Mouse (Mus musculus): ENCODE measurements at regions not wholly inside any gene's neighbourhood (a gene's known extent, or its start where the extent isn't known, plus 50 kb on each side); places are given as distances from the start of the nearest gene placed in this dataset.

GRCm38 (mm10) chr3:28183061-28183762, 79.8 kb upstream of the Tnik start:
- H3K4me3 ChIP-seq, result no peak overlapping the region
- ATAC-seq (ENCODE audit: extremely low read depth, insufficient number of reproducible peaks, low FRiP score, low TSS enrichment), result no peak
- H3K9me3 ChIP-seq, result no peaks in the 10 kb centered on the region
- no peaks in the 10 kb centered on the region for H3K36me3 ChIP-seq
- no peak overlapping the region for H3K9ac ChIP-seq
- H3K27me3 ChIP-seq (replicated peaks), result no peaks in the 10 kb centered on the region
- no peak overlapping the region for H3K27ac ChIP-seq (replicated peaks)
- 0 out of 2 replicates have a peak, but pooled peaks cover 4% of the 10 kb centered on the region for H3K4me1 ChIP-seq
- 69% methylated on average over 5 of the region's 5 CpGs for WGBS
- no peak overlapping the region for H3K4me2 ChIP-seq

- no peaks in the 10 kb centered on the region for H3K36me3 ChIP-seq
- H3K27me3 ChIP-seq (replicated peaks), result no peaks in the 10 kb centered on the region
- no peak overlapping the region for H3K9ac ChIP-seq
- ATAC-seq (ENCODE audit: extremely low read depth, insufficient number of reproducible peaks, low FRiP score, low TSS enrichment), result no peak
- no peak overlapping the region for H3K4me3 ChIP-seq
- H3K9me3 ChIP-seq, result no peaks in the 10 kb centered on the region
- no peak overlapping the region for H3K4me2 ChIP-seq
- WGBS, result 38% methylated on average over 1 of the region's 1 CpGs
- no peak overlapping the region for H3K27ac ChIP-seq (replicated peaks)
- H3K4me1 ChIP-seq, result peaks cover 18% of the 10 kb centered on the region
Observed at GRCm38 (mm10) chr3:28185518-28185917, 77.5 kb upstream of the Tnik start.

GRCm38 (mm10) chr3:28185918-28186317, 77.1 kb upstream of the Tnik start:
- Histone ChIP-seq H3K27ac (replicated peaks) (no peak overlapping the region), H3K36me3 (no peaks in the 10 kb centered on the region), H3K9ac (no peak overlapping the region), H3K9me3 (no peaks in the 10 kb centered on the region), H3K4me1 (peaks cover 18% of the 10 kb centered on the region), H3K27me3 (replicated peaks) (no peaks in the 10 kb centered on the region), H3K4me2 (no peak overlapping the region), H3K4me3 (no peak overlapping the region)
- WGBS, result 40% methylated on average over 2 of the region's 2 CpGs
- ATAC-seq (ENCODE audit: extremely low read depth, insufficient number of reproducible peaks, low FRiP score, low TSS enrichment), result no peak

- no peaks in the 10 kb centered on the region for H3K36me3 ChIP-seq
- 48% methylated on average over 2 of the region's 2 CpGs for WGBS
- H3K4me1 ChIP-seq, result peaks cover 17% of the 10 kb centered on the region
- H3K9me3 ChIP-seq, result no peaks in the 10 kb centered on the region
- no peak overlapping the region for H3K4me3 ChIP-seq
- no peaks in the 10 kb centered on the region for H3K27me3 ChIP-seq (replicated peaks)
- no peak overlapping the region for H3K27ac ChIP-seq (replicated peaks)
- no peak overlapping the region for H3K9ac ChIP-seq
- H3K4me2 ChIP-seq, result no peak overlapping the region
- no peak for ATAC-seq (ENCODE audit: extremely low read depth, insufficient number of reproducible peaks, low FRiP score, low TSS enrichment)
Observed at GRCm38 (mm10) chr3:28189371-28189770, 73.6 kb upstream of the Tnik start.

- WGBS, result 39% methylated on average over 6 of the region's 6 CpGs
- no peak overlapping the region for H3K27ac ChIP-seq (replicated peaks)
- peak; percentile 51; the same call in 1 of the 2 replicates for ATAC-seq (ENCODE audit: extremely low read depth, insufficient number of reproducible peaks, low FRiP score, low TSS enrichment)
- no peak overlapping the region for H3K4me3 ChIP-seq
- H3K9me3 ChIP-seq, result no peaks in the 10 kb centered on the region
- H3K4me2 ChIP-seq, result no peak overlapping the region
- peaks cover 20% of the 10 kb centered on the region for H3K4me1 ChIP-seq
- H3K27me3 ChIP-seq (replicated peaks), result no peaks in the 10 kb centered on the region
- no peak overlapping the region for H3K9ac ChIP-seq
- H3K36me3 ChIP-seq, result no peaks in the 10 kb centered on the region
Observed at GRCm38 (mm10) chr3:28190243-28190642, 72.8 kb upstream of the Tnik start.

- H3K36me3 ChIP-seq, result no peaks in the 10 kb centered on the region
- ATAC-seq (ENCODE audit: extremely low read depth, insufficient number of reproducible peaks, low FRiP score, low TSS enrichment), result no peak
- 27% methylated on average over 4 of the region's 4 CpGs for WGBS
Observed at GRCm38 (mm10) chr3:28194388-28194970, 68.5 kb upstream of the Tnik start.

GRCm38 (mm10) chr3:28196786-28197185, 66.2 kb upstream of the Tnik start:
- Histone ChIP-seq H3K4me3 (no peak overlapping the region), H3K4me1 (peaks cover 17% of the 10 kb centered on the region), H3K27me3 (replicated peaks) (no peaks in the 10 kb centered on the region), H3K9ac (no peak overlapping the region), H3K27ac (replicated peaks) (no peak overlapping the region), H3K9me3 (peaks cover 5% of the 10 kb centered on the region; the same call in 1 of the 2 replicates), H3K36me3 (no peaks in the 10 kb centered on the region), H3K4me2 (no peak overlapping the region)
- ATAC-seq (ENCODE audit: extremely low read depth, insufficient number of reproducible peaks, low FRiP score, low TSS enrichment), result no peak
- WGBS, result 38% methylated on average over 1 of the region's 1 CpGs

More at GRCm38 (mm10) chr3:28194388-28194970, 68.5 kb upstream of the Tnik start:
- Histone ChIP-seq H3K27me3 (replicated peaks) (no peaks in the 10 kb centered on the region), H3K4me2 (no peak overlapping the region), H3K27ac (replicated peaks) (no peak overlapping the region), H3K9me3 (peaks cover 5% of the 10 kb centered on the region; the same call in 1 of the 2 replicates), H3K4me3 (no peak overlapping the region), H3K4me1 (peaks cover 28% of the 10 kb centered on the region), H3K9ac (no peak overlapping the region)

- no peaks in the 10 kb centered on the region for H3K4me1 ChIP-seq
- no peaks in the 10 kb centered on the region for H3K9me3 ChIP-seq
- no peaks in the 10 kb centered on the region for H3K36me3 ChIP-seq
- ATAC-seq (ENCODE audit: extremely low read depth, insufficient number of reproducible peaks, low FRiP score, low TSS enrichment), result no peak
- WGBS, result 61% methylated on average over 2 of the region's 2 CpGs
- no peak overlapping the region for H3K9ac ChIP-seq
- H3K27me3 ChIP-seq (replicated peaks), result no peaks in the 10 kb centered on the region
- H3K4me3 ChIP-seq, result no peak overlapping the region
- H3K4me2 ChIP-seq, result no peak overlapping the region
- H3K27ac ChIP-seq (replicated peaks), result no peak overlapping the region
Observed at GRCm38 (mm10) chr3:28209304-28209703, 53.7 kb upstream of the Tnik start.

- no peak overlapping the region for H3K4me3 ChIP-seq
- H3K9ac ChIP-seq, result no peak overlapping the region
- no peak overlapping the region for H3K4me2 ChIP-seq
- 82% methylated on average over 14 of the region's 14 CpGs for WGBS
- no peaks in the 10 kb centered on the region for H3K27me3 ChIP-seq (replicated peaks)
- H3K4me1 ChIP-seq, result no peaks in the 10 kb centered on the region
- no peak overlapping the region for H3K27ac ChIP-seq (replicated peaks)
- no peaks in the 10 kb centered on the region for H3K36me3 ChIP-seq
- no peaks in the 10 kb centered on the region for H3K9me3 ChIP-seq
- ATAC-seq (ENCODE audit: extremely low read depth, insufficient number of reproducible peaks, low FRiP score, low TSS enrichment), result no peak
Observed at GRCm38 (mm10) chr3:28210847-28211803, 51.9 kb upstream of the Tnik start.

All from heart, embryonic 13.5 days (tissue).